Mouse (Mus musculus) limb, embryonic 13.5 days (tissue): ENCODE data around the gene Cgn. TPM values are rescaled to one million over a fixed set of nuclear protein-coding genes. Genes with fewer than 3 reads are reported as not detected.
"Not testable (repeated sequence)": the region's sequence is repeated elsewhere in the genome, so short reads cannot be mapped to it uniquely, and the experiment has no call there.

Source experiments
- ATAC-seq: fragments of 200-750 bp; cut with Nextera tagmentation; 2 replicates; pipeline ENCODE4 v1.8.0; 2017; ENCODE audit warnings: low read depth, moderate number of reproducible peaks, moderate TSS enrichment; ENCODE audit not compliant: low FRiP score
- H3K27ac ChIP-seq: fragments of 300-500 bp; sonication (generic); 2 replicates; pipeline ENCODE4 v1.5.1; 2015; ENCODE audit warnings: inconsistent platforms, mild to moderate bottlenecking, moderate library complexity
- H3K27me3 ChIP-seq: fragments of 300-500 bp; sonication (generic); 2 replicates; pipeline ENCODE4 v1.6.1; 2015; ENCODE audit warnings: mild to moderate bottlenecking, inconsistent platforms
- H3K36me3 ChIP-seq: fragments of 300-500 bp; sonication (generic); 2 replicates; pipeline ENCODE4 v1.6.1; 2015; ENCODE audit warnings: inconsistent platforms, mild to moderate bottlenecking, moderate library complexity
- H3K4me1 ChIP-seq: fragments of 300-500 bp; sonication (generic); 2 replicates; pipeline ENCODE4 v1.6.1; 2015; ENCODE audit warnings: inconsistent platforms
- H3K4me2 ChIP-seq: fragments of 300-500 bp; sonication (generic); replicated peaks from 2 replicates; pipeline ENCODE4 v1.6.1; 2015; ENCODE audit warnings: inconsistent platforms, mild to moderate bottlenecking, moderate library complexity
- H3K4me3 ChIP-seq: fragments of 300-500 bp; sonication (generic); 2 replicates; pipeline ENCODE4 v1.5.1; 2015; ENCODE audit warnings: moderate library complexity, mild to moderate bottlenecking, inconsistent platforms
- H3K9ac ChIP-seq: fragments of 300-500 bp; sonication (generic); 2 replicates; pipeline ENCODE4 v1.6.1; 2015; ENCODE audit warnings: mild to moderate bottlenecking, inconsistent platforms
- H3K9me3 ChIP-seq: fragments of 300-500 bp; sonication (generic); 2 replicates; pipeline ENCODE4 v1.6.1; 2016; ENCODE audit warnings: inconsistent platforms
- WGBS: fragments of 180-500 bp; shearing (Covaris S2); methylation state at CpG from one replicate; pipeline ENCODE4 v1.1.7; 2015; 5-methylcytosine and 5-hydroxymethylcytosine counted together
- polyA plus RNA-seq: library from polyadenylated mRNA; unstranded; fragments of >200 nt; fragmentation: Nextera tagmentation; extraction: Ambion mirVana; gene quantifications from 2 replicates; pipeline ENCODE4 v1.2.1, GENCODE M21; 2015

Gene Cgn
- polyA plus RNA-seq, 1 experiment from 2014 or later, result 7.1 TPM

GRCm38 (mm10) chr3:94787122-94787780 lies 959 bp upstream of the Cgn start:
- WGBS, result 2% methylated on average over 10 of the region's 11 CpGs
- H3K9me3 ChIP-seq, result no peaks in the 10 kb centered on the region

GRCm38 (mm10) chr3:94785958-94786357 lies 334 bp downstream of the Cgn start:
- H3K27ac ChIP-seq, result no peak overlapping the region
- no peaks in the 10 kb centered on the region for H3K9me3 ChIP-seq
- peak overlapping the region; percentile 92 for H3K4me2 ChIP-seq
- peak overlapping the region; percentile 62 for H3K9ac ChIP-seq
- WGBS, result 0% methylated on average over 14 of the region's 14 CpGs
- no peaks in the 10 kb centered on the region for H3K36me3 ChIP-seq
- ATAC-seq, result no peak
- peak overlapping the region; percentile 55 for H3K4me3 ChIP-seq
- H3K27me3 ChIP-seq, result peaks cover 14% of the 10 kb centered on the region
- peaks cover 11% of the 10 kb centered on the region for H3K4me1 ChIP-seq

More at GRCm38 (mm10) chr3:94787122-94787780, 959 bp upstream of the Cgn start:
- Histone ChIP-seq H3K27ac (no peak overlapping the region), H3K9ac (peak overlapping the region; percentile 73), H3K4me3 (peak overlapping the region; percentile 55), H3K4me2 (peak overlapping the region; percentile 92), H3K27me3 (peaks cover 14% of the 10 kb centered on the region), H3K4me1 (peaks cover 11% of the 10 kb centered on the region), H3K36me3 (no peaks in the 10 kb centered on the region)
- ATAC-seq, result no peak

GRCm38 (mm10) chr3:94784171-94784701 lies 2.1 kb downstream of the Cgn start:
- H3K4me1 ChIP-seq, result peaks cover 11% of the 10 kb centered on the region
- H3K9me3 ChIP-seq, result no peaks in the 10 kb centered on the region
- ATAC-seq, result no peak
- H3K9ac ChIP-seq, result no peak overlapping the region
- H3K27me3 ChIP-seq, result peaks cover 14% of the 10 kb centered on the region
- no peaks in the 10 kb centered on the region for H3K36me3 ChIP-seq
- H3K4me3 ChIP-seq, result no peak overlapping the region
- WGBS, result 45% methylated on average over 5 of the region's 5 CpGs
- no peak overlapping the region for H3K4me2 ChIP-seq
- H3K27ac ChIP-seq, result no peak overlapping the region

- 51% methylated on average over 5 of the region's 5 CpGs for WGBS
- no peak overlapping the region for H3K4me2 ChIP-seq
- ATAC-seq, result no peak
- no peak overlapping the region for H3K27ac ChIP-seq
- H3K36me3 ChIP-seq, result no peaks in the 10 kb centered on the region
- H3K9me3 ChIP-seq, result no peaks in the 10 kb centered on the region
- H3K27me3 ChIP-seq, result peaks cover 14% of the 10 kb centered on the region
- peaks cover 11% of the 10 kb centered on the region for H3K4me1 ChIP-seq
- no peak overlapping the region for H3K4me3 ChIP-seq
- H3K9ac ChIP-seq, result no peak overlapping the region
Observed at GRCm38 (mm10) chr3:94783462-94783931, 2.8 kb downstream of the Cgn start.

DNA sequence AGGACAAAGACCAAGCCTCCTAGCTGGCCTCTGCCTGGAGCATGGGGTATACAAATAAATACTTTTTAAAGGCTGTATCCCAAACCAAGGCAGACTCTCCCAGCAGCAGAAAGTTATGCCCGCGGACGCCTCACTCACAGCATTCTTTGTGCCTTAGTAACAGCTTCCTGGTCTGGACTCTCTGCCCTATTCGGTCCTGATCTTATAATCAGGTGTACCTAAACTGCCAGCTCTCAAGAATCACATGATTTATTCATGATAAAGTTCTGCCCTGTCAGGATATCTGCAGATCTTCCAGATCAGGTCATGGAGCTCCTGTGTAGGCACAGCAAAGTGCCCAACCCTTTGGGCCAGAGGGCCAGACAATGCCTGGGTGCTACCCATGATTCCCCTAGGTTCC lies 3.4 kb downstream of the Cgn start:
- H3K4me1 ChIP-seq, result peaks cover 11% of the 10 kb centered on the region
- no peaks in the 10 kb centered on the region for H3K36me3 ChIP-seq
- H3K4me3 ChIP-seq, result no peak overlapping the region
- 67% methylated on average over 4 of the region's 4 CpGs for WGBS
- peaks cover 14% of the 10 kb centered on the region for H3K27me3 ChIP-seq
- H3K9me3 ChIP-seq, result no peaks in the 10 kb centered on the region
- no peak overlapping the region for H3K9ac ChIP-seq
- no peak overlapping the region for H3K27ac ChIP-seq
- H3K4me2 ChIP-seq, result no peak overlapping the region
- no peak for ATAC-seq

DNA sequence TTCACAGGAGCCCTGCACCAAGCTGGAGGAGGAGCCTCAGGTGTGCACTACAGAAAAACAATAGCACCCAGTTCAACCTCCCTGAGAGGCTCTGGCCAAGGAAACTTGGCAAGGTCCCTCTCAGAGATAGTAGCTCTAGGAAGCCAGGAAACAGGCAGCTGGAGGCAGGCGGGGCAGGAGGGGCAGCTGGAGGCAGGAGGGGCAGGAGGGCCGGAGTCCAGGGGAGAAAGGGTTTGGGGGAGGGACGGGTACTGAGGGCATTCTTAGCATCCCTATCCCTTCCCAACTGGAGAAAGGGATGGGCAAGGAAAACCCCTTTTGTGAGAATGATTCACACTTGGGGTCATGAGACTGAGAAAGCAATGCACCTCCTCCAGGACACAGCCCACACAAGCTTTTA lies 4.9 kb downstream of the Cgn start:
- 31% methylated on average over 3 of the region's 3 CpGs for WGBS
- Histone ChIP-seq H3K4me1 (peaks cover 5% of the 10 kb centered on the region), H3K36me3 (no peaks in the 10 kb centered on the region), H3K4me3 (no peak overlapping the region), H3K9me3 (no peaks in the 10 kb centered on the region), H3K4me2 (no peak overlapping the region), H3K9ac (no peak overlapping the region), H3K27me3 (peaks cover 14% of the 10 kb centered on the region), H3K27ac (no peak overlapping the region)
- ATAC-seq, result no peak

GRCm38 (mm10) chr3:94775886-94776285 lies 10.4 kb downstream of the Cgn start:
- Histone ChIP-seq H3K4me2 (no peak overlapping the region), H3K4me1 (no peaks in the 10 kb centered on the region), H3K36me3 (no peaks in the 10 kb centered on the region), H3K9me3 (no peaks in the 10 kb centered on the region), H3K9ac (no peak overlapping the region), H3K27me3 (no peaks in the 10 kb centered on the region), H3K4me3 (no peak overlapping the region), H3K27ac (no peak overlapping the region)
- ATAC-seq, result no peak
- 79% methylated on average over 7 of the region's 7 CpGs for WGBS

DNA sequence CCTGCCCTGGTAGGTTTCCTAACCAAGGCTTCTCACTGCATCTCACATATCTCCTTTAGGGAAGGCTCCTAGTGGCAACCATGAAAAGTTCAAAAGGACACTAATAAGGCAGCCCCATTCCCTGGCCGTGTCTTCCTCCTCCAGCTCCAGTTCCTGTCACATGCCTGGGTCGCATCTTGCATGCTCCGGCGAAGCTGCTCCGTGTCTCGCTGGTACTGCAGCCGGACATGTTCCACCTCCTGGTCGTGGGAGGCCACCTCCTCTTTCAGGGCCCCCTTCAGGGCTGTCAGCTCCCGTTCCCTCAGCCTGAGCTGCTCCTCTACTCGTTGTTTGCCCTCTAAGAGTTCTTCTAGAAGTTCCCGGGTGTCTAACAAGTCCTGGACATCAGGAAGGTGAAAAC lies 12.3 kb downstream of the Cgn start:
- Histone ChIP-seq H3K36me3 (no peaks in the 10 kb centered on the region), H3K9me3 (no peaks in the 10 kb centered on the region), H3K27ac (no peak overlapping the region), H3K27me3 (no peaks in the 10 kb centered on the region), H3K4me1 (no peaks in the 10 kb centered on the region), H3K9ac (no peak overlapping the region), H3K4me3 (no peak overlapping the region), H3K4me2 (no peak overlapping the region)
- ATAC-seq, result no peak
- WGBS, result 81% methylated on average over 11 of the region's 11 CpGs

DNA sequence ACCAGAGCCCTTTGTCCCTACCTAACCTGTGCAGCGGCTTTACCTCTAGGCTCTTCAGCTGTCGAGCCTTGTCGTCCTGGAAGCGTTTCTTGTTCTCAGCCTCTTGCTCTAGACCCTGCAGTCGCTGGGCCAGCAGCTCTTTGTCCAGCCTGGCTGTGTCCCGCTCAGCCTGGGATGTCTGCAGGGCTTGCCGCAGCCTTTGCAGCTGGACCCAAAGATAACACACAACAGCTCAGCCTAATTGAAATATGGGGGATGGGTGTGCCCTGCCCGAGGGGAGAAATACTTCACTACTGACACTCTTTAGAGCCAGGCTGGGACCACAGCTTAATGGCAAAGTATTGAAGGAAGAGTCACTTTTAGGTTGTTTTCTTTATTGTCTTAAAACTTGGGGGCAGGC lies 20.8 kb downstream of the Cgn start:
- not testable (repeated sequence) for H3K4me1 ChIP-seq, H3K27me3 ChIP-seq, H3K4me3 ChIP-seq, H3K9ac ChIP-seq, H3K36me3 ChIP-seq, H3K9me3 ChIP-seq, H3K27ac ChIP-seq, H3K4me2 ChIP-seq, ATAC-seq
- 63% methylated on average over 8 of the region's 8 CpGs for WGBS

- not testable (repeated sequence) for H3K9ac ChIP-seq, H3K4me2 ChIP-seq, H3K9me3 ChIP-seq, H3K4me3 ChIP-seq, H3K36me3 ChIP-seq, ATAC-seq, H3K27ac ChIP-seq, H3K4me1 ChIP-seq, H3K27me3 ChIP-seq
- 73% methylated on average over 4 of the region's 5 CpGs for WGBS
Observed at GRCm38 (mm10) chr3:94764545-94765292, 21.6 kb downstream of the Cgn start.

DNA sequence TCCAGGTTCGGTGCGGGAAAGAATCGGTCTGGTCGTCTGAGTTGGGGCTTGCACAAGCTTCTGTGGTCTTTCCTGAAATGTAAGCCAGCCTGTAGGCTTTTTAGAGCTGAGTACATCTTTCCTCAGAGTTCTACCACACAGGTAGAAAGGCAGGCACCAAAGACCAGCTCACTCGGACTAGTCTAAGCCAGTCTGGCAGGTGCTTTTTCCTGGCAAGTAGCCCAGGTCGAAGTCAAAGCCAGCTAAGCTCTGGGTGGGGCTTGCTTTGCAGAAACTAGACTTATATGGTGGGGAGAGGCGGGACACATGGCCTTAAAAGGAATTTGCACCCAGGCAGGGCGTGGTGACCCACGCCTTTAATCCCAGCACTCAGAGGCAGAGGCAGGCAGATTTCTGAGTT lies 27.9 kb downstream of the Cgn start:
- WGBS, result 51% methylated on average over 4 of the region's 9 CpGs
- not testable (repeated sequence) for H3K36me3 ChIP-seq, H3K4me3 ChIP-seq, H3K9ac ChIP-seq, H3K27ac ChIP-seq, H3K9me3 ChIP-seq, H3K4me2 ChIP-seq, H3K4me1 ChIP-seq, H3K27me3 ChIP-seq
- ATAC-seq, result peak; percentile 46

DNA sequence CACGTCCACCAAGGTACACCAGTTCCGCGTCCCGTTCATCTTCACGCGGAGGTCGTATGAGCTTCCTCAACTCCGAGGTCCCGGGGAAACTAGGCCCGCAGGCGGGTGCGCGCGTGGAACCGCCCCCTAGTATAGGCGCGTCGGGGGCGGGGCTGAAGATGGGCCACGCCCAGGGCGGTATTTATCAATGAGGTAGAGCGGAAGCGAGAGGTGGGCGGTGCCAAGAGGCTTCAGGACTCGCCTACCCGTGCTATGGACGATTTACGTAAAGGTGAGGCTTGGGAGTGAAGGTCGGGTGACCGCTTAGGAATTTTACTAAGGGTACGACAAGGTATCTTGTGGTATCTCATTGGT lies 28.3 kb downstream of the Cgn start:
- peak; percentile 92 for ATAC-seq
- not testable (repeated sequence) for H3K9me3 ChIP-seq, H3K36me3 ChIP-seq, H3K27me3 ChIP-seq, H3K4me1 ChIP-seq, H3K27ac ChIP-seq, H3K9ac ChIP-seq
- H3K4me3 ChIP-seq, result peak overlapping the region; percentile 35
- peak overlapping the region; percentile 51 for H3K4me2 ChIP-seq
- WGBS, result under 1% methylated on average over 21 of the region's 31 CpGs
